Mouse (Mus musculus) lung, adult 2 months (tissue): ENCODE measurements around the gene C1qtnf7.

Experiments used
- CTCF ChIP-seq: fragments of 200-500 bp; IDR thresholded peaks from 2 replicates; pipeline ENCODE4 v1.5.1; 2011; ENCODE audit warnings: mild to moderate bottlenecking, low read length, control low read depth; ENCODE audit not compliant: insufficient read depth
- POLR2A ChIP-seq: fragments of 200-500 bp; IDR thresholded peaks from 2 replicates; pipeline ENCODE4 v1.6.1; 2011; ENCODE audit warnings: low read depth, mild to moderate bottlenecking, control low read depth, low read length, borderline replicate concordance; ENCODE audit errors: extremely low read depth

GRCm38 (mm10) chr5:43634071-43634601 lies 118.8 kb downstream of the C1qtnf7 start:
- TF ChIP-seq POLR2A (no peak), CTCF (no peak)
